Mouse (Mus musculus) left cerebral cortex, adult 9 months (tissue): ENCODE results near the gene Slc25a29.

Source experiments
- DNase-seq, 2 experiments: peaks; one replicate each; pipeline ENCODE4 v3.0.0; 2022; ENCODE audit warnings: low spot score in 2 of 2

Gene Slc25a29

DNA sequence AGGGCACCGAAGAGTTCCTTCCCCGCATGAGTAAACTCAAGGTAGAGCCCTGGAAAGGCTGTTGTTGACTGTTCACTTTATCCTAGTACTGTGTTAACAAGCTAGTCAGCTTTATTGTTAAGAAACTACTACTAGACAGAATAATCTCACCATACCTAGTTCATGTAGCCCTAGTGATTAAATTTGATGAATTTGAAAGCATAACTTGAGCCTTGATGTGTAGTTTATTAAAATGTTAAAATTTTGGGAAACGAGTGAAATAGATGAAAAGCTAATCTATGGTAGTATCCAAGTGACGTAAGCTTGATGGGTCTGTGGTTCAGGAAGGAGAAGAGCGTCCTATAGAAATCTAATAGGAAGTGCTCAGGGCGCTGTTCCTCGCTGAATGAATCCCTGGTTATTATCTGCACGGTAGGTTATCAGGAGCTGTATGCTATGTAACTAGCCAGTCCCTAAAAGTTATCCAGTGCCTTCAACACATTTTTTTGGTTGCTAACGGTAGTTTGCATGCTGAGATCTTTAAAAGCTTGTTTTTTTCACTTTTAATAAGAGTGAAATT is 40.6 kb downstream of the Slc25a29 start:
- DNase-seq, result no peak

DNA sequence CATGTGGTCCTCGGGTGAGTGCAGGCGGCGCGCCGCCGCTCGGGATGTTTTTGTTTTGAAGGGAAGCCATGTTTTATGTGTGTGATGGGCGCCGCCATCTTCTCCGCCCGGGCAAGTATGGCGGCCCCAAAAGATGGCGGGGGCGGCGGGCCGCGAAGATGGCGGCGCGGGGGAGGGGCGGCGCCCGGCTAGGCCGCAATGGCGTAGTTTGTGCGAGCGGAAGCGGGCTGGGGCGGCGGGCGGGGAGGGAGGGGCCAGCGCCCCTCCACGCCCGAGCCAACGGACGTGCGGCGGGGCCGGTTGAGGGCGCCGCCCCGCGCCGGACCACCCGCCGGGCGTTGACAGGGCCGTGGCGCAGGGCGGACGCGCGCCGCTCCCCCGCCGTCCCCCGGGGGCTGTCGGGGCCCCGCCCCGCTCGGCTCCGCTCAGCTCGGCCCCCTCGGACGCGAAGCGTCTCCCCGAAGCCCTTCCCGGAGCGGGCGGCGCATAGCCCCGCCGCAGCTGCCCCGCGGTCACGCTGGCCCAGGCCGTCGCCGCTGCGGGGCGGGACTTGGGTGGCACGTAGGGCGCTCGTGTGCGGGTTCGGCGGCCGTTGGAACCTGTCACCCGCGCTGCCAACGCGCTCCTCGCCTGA is 41.5 kb downstream of the Slc25a29 start:
- peak; percentile 55 to 71 for DNase-seq

DNA sequence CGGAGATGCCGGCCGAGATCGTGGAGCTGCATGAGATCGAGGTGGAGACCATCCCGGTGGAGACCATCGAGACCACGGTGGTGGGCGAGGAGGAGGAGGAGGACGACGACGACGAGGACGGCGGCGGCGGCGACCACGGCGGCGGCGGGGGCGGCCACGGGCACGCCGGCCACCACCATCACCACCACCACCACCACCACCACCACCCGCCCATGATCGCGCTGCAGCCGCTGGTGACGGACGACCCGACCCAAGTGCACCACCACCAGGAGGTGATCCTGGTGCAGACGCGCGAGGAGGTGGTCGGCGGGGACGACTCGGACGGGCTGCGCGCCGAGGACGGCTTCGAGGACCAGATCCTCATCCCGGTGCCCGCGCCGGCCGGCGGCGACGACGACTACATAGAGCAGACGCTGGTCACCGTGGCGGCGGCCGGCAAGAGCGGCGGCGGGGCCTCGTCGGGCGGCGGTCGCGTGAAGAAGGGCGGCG is 42.2 kb downstream of the Slc25a29 start:
- peak; percentile 21 to 27 for DNase-seq

DNA sequence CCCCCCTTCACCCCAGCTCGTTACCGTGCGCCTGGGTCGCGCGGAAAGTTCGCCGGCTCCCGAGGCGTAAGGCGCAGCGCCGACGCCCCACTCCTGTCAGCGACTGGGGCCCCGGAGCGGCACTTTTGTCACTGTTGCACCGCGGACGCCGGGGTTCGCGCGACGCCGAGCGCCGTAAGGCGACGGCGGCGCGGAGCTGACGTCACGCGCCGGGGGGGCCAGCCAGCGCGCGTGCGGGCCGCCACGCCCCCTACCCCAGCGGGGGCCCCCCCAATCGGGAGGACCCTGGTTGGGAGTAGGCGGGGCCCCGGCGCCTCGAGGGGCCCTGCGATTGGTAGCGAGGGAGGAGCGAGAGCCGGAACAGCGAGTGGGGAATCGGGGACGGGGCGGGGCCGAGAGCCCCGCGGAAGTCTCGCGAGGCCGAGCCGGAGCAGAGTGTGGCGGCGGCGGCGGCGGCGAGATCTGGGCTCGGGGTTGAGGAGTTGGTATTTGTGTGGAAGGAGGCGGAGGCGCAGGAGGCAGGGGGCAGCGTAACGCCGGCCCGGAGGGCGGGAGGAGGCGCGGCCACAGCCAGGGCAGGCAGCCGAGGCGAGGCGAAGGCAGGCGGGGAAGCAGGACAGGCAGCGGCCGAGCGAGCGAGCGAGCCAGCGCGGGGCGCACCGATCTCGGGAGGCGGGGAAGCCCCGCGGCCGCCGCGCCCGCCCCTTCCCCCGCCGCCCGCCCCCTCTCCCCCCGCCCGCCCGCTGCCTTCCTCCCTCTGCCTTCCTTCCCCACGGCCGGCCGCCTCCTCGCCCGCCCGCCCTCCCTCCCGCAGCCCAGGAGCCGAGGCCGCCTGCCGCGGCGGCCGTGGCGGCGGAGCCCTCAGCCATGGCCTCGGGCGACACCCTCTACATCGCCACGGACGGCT is 42.9 kb downstream of the Slc25a29 start, which contains the start of gene Yy1:
Gene Yy1 (plus strand): TSS at position 428 of the 907 bp plus-strand sequence.
- peak; percentile 97 for DNase-seq

DNA sequence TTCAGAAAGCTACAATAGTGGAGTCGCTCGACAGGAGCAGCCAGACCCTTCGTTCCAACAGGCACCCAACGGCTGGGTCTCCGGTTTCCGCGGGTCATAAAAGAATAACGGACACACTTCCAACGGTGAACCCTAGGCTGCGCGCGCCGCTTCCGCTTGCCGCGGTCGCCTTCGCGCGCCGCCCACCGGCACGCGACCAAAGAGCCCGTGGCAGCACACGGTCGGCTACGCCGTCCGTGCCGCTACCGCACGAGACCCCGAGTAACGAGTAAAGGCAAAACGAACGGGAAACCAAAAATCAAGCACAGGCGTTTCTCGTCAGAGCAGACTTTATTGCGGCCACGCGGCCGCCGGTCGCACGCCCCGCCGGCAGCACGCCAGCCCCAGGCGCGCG is 43.5 kb downstream of the Slc25a29 start:
- DNase-seq, result peak; percentile 55 to 76

DNA sequence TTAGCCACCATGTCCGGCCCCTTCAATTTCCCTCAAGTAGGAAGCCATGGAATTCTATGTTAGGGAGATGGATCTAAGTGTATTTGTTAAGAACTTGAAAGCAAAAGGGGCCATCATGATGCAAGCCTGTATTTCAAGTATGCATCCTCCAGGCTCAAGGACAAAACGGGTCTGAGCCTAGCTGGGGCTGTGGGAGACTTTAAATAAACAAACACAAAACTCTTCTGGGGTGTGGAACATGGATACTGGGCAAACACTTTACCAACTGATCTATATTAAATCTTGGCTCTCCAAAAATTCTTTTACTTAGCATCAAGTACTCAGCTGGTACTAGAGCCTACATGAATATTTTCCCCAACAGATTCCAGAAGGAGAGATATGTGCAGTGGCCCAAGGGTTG is 48.4 kb downstream of the Slc25a29 start:
- DNase-seq, result no peak

DNA sequence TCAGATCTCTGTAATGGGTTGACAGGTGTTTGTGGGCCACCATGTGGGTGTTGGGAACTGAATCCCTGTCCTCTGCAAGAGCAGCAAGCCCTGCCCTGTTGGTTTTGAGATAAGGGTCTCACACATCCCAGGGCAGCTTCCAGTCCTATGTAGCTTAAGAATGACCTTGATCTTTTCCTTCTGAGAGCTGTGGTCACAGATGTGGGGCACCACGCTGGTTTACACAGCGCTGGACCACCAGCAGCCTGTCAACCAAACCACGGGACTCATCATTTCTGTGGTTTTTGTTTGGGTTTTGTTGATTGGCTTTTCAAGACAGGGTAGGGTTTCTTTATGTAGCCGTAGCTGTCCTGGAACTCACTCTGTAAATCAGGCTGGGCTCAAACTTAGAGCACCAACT is 50.5 kb downstream of the Slc25a29 start:
- DNase-seq, result no peak

DNA sequence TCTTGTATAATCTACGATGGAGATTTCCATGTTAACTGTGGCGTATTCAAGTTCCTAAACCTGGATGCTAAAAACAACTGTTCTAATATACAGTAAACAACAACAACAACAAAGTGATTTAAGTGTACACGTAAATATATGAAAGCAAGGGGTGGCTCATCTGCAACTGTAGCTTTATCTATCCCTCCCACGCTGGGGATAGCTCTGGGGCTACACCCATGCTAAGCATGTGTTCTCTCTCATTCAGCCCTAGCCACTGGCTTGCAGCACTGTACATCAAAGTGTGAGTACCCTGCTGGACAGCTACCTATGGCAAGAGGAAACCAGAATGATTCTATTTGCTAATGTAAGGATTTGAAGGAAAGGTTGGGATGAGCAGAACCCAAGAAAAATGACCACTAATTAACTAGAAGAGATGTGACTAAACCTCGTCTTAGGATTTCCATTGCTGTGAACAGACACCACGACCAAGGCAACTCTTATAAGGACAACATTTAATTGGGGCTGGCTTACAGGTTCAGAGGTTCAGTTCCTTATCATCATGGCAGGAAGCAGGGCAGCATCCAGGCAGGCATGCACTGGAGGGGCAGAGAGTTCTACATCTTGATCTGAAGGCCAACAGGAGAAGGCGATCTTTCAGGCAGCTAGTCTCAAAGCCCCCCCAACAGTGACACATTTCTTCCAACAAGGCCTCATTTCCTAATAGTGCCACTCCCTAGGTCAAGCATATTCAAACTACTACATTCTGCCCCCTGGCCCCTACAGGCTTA is 55.4 kb downstream of the Slc25a29 start:
- no peak for DNase-seq
